Mouse (Mus musculus) embryonic facial prominence, embryonic 11.5 days (tissue): ENCODE measurements at regions not wholly inside any gene's neighbourhood (a gene's known extent, or its start where the extent isn't known, plus 50 kb on each side); places are given as distances from the start of the nearest gene placed in this dataset.
A peak's percentile ranks its signal among the peaks of the same experiment; 100 is the strongest.

Experiments
- ATAC-seq: fragments of 200-750 bp; cut with Nextera tagmentation; replicated peaks from 2 replicates; pipeline ENCODE4 v1.8.0; 2017; ENCODE audit warnings: low read depth; ENCODE audit not compliant: insufficient number of reproducible peaks, low FRiP score, low TSS enrichment
- DNase-seq: peaks from one replicate; pipeline ENCODE4 v3.0.0-alpha.2; 2015; ENCODE audit warnings: low spot score
- H3K27ac ChIP-seq: fragments of 300-500 bp; sonication (generic); replicated peaks from 2 replicates; pipeline ENCODE4 v1.5.1; 2014; ENCODE audit warnings: mild to moderate bottlenecking, low read depth, low read length, control low read depth
- H3K27me3 ChIP-seq: fragments of 300-500 bp; sonication (generic); 2 replicates; pipeline ENCODE4 v1.6.1; 2014; ENCODE audit warnings: mild to moderate bottlenecking, low read length, moderate library complexity, mixed read lengths; ENCODE audit not compliant: control insufficient read depth, insufficient read depth
- H3K36me3 ChIP-seq: fragments of 300-500 bp; sonication (generic); replicated peaks from 2 replicates; pipeline ENCODE4 v1.6.1; 2014; ENCODE audit warnings: low read depth, mild to moderate bottlenecking, low read length, moderate library complexity, mixed read lengths; ENCODE audit not compliant: control insufficient read depth, insufficient read depth
- H3K4me1 ChIP-seq: fragments of 300-500 bp; sonication (generic); 2 replicates; pipeline ENCODE4 v1.6.1; 2014; ENCODE audit warnings: low read length, mixed read lengths; ENCODE audit not compliant: control insufficient read depth, insufficient read depth
- H3K4me2 ChIP-seq: fragments of 300-500 bp; sonication (generic); 2 replicates; pipeline ENCODE4 v1.6.1; 2014; ENCODE audit warnings: low read depth, mild to moderate bottlenecking, control low read depth, low read length, moderate library complexity
- H3K4me3 ChIP-seq: fragments of 300-500 bp; sonication (generic); 2 replicates; pipeline ENCODE4 v1.5.1; 2014; ENCODE audit warnings: low read depth, low read length, control low read depth
- H3K9ac ChIP-seq: fragments of 300-500 bp; sonication (generic); replicated peaks from 2 replicates; pipeline ENCODE4 v1.6.1; 2014; ENCODE audit warnings: mild to moderate bottlenecking, control low read depth, low read length
- H3K9me3 ChIP-seq: fragments of 300-500 bp; sonication (generic); replicated peaks from 2 replicates; pipeline ENCODE4 v1.6.1; 2016; ENCODE audit warnings: mild to moderate bottlenecking, low read length, inconsistent platforms, mixed read lengths; ENCODE audit not compliant: control insufficient read depth
- WGBS: fragments of 180-500 bp; shearing (Covaris S2); extraction: QIAGEN DNeasy Blood & Tissue Kit; methylation state at CpG from one replicate; pipeline ENCODE4 v1.1.7; 2014; 5-methylcytosine and 5-hydroxymethylcytosine counted together

GRCm38 (mm10) chr12:27786716-27787291, 444.4 kb upstream of the Sox11 start:
- H3K4me3 ChIP-seq: no peak overlapping the region
- 40% methylated on average over 3 of the region's 3 CpGs for whole genome bisulfite sequencing
- H3K27me3 ChIP-seq: no peaks in the 10 kb centered on the region
- no peak overlapping the region for H3K4me2 ChIP-seq
- H3K4me1 ChIP-seq: no peaks in the 10 kb centered on the region
- no peak for ATAC-seq
- no peak overlapping the region for H3K27ac ChIP-seq
- H3K9me3 ChIP-seq: no peaks in the 10 kb centered on the region
- H3K36me3 ChIP-seq: no peaks in the 10 kb centered on the region
- H3K9ac ChIP-seq: no peak overlapping the region
- peak; percentile 29 for DNase-seq

- no peak overlapping the region for H3K27ac ChIP-seq
- H3K9me3 ChIP-seq: no peaks in the 10 kb centered on the region
- ATAC-seq (no peak), DNase-seq (no peak)
- H3K36me3 ChIP-seq: no peaks in the 10 kb centered on the region
- H3K4me2 ChIP-seq: no peak overlapping the region
- H3K27me3 ChIP-seq: no peaks in the 10 kb centered on the region
- no peaks in the 10 kb centered on the region for H3K4me1 ChIP-seq
- WGBS: 83% methylated on average over 1 of the region's 1 CpGs
- H3K4me3 ChIP-seq: no peak overlapping the region
- no peak overlapping the region for H3K9ac ChIP-seq
Observed at GRCm38 (mm10) chr12:27780801-27781200, 438.4 kb upstream of the Sox11 start.

GRCm38 (mm10) chr12:27765948-27766347, 423.6 kb upstream of the Sox11 start:
- DNase-seq (no peak), ATAC-seq (no peak)
- H3K4me2 ChIP-seq: no peak overlapping the region

GRCm38 (mm10) chr12:27759016-27759415, 416.6 kb upstream of the Sox11 start:
- no peak overlapping the region for H3K4me2 ChIP-seq
- H3K27me3 ChIP-seq: no peaks in the 10 kb centered on the region
- H3K9me3 ChIP-seq: no peaks in the 10 kb centered on the region
- ATAC-seq (no peak), DNase-seq (no peak)
- no peaks in the 10 kb centered on the region for H3K4me1 ChIP-seq
- H3K4me3 ChIP-seq: no peak overlapping the region
- H3K27ac ChIP-seq: no peak overlapping the region
- no peak overlapping the region for H3K9ac ChIP-seq
- no peaks in the 10 kb centered on the region for H3K36me3 ChIP-seq

More at GRCm38 (mm10) chr12:27765948-27766347, 423.6 kb upstream of the Sox11 start:
- WGBS: 74% methylated on average over 1 of the region's 1 CpGs
- no peak overlapping the region for H3K27ac ChIP-seq
- H3K36me3 ChIP-seq: no peaks in the 10 kb centered on the region
- no peak overlapping the region for H3K4me3 ChIP-seq
- H3K27me3 ChIP-seq: no peaks in the 10 kb centered on the region
- H3K9me3 ChIP-seq: no peaks in the 10 kb centered on the region
- H3K9ac ChIP-seq: no peak overlapping the region
- H3K4me1 ChIP-seq: no peaks in the 10 kb centered on the region

GRCm38 (mm10) chr12:27757641-27758040, 415.3 kb upstream of the Sox11 start:
- DNase-seq (no peak), ATAC-seq (no peak)

GRCm38 (mm10) chr12:27724619-27725200, 382.3 kb upstream of the Sox11 start:
- H3K4me2 ChIP-seq: no peak overlapping the region
- no peaks in the 10 kb centered on the region for H3K36me3 ChIP-seq
- no peak overlapping the region for H3K4me3 ChIP-seq
- 63% methylated on average over 5 of the region's 5 CpGs for WGBS
- ATAC-seq: no peak
- H3K9ac ChIP-seq: no peak overlapping the region
- H3K4me1 ChIP-seq: no peaks in the 10 kb centered on the region
- no peaks in the 10 kb centered on the region for H3K9me3 ChIP-seq
- H3K27ac ChIP-seq: no peak overlapping the region
- H3K27me3 ChIP-seq: no peaks in the 10 kb centered on the region
- DNase-seq: peak; percentile 42

More at GRCm38 (mm10) chr12:27757641-27758040, 415.3 kb upstream of the Sox11 start:
- no peak overlapping the region for H3K4me3 ChIP-seq
- H3K9ac ChIP-seq: no peak overlapping the region
- no peak overlapping the region for H3K27ac ChIP-seq
- H3K27me3 ChIP-seq: no peaks in the 10 kb centered on the region
- H3K4me2 ChIP-seq: no peak overlapping the region
- H3K4me1 ChIP-seq: no peaks in the 10 kb centered on the region
- H3K36me3 ChIP-seq: no peaks in the 10 kb centered on the region
- no peaks in the 10 kb centered on the region for H3K9me3 ChIP-seq

- no peak for DNase-seq
- Histone ChIP-seq H3K4me3 (no peak overlapping the region), H3K36me3 (no peaks in the 10 kb centered on the region), H3K9me3 (no peaks in the 10 kb centered on the region), H3K9ac (no peak overlapping the region), H3K27ac (no peak overlapping the region), H3K27me3 (no peaks in the 10 kb centered on the region), H3K4me1 (no peaks in the 10 kb centered on the region), H3K4me2 (no peak overlapping the region)
- ATAC-seq: no peak
Observed at GRCm38 (mm10) chr12:27680459-27680858, 338.1 kb upstream of the Sox11 start.

GRCm38 (mm10) chr12:27673404-27673803, 331.0 kb upstream of the Sox11 start:
- DNase-seq (peak; percentile 26), ATAC-seq (no peak)
- Histone ChIP-seq H3K4me1 (no peaks in the 10 kb centered on the region), H3K27me3 (no peaks in the 10 kb centered on the region), H3K27ac (no peak overlapping the region), H3K9me3 (no peaks in the 10 kb centered on the region), H3K36me3 (no peaks in the 10 kb centered on the region), H3K4me2 (no peak overlapping the region), H3K9ac (no peak overlapping the region), H3K4me3 (no peak overlapping the region)
